Mouse (Mus musculus): ENCODE measurements around the gene Rims1. TPM values are rescaled to one million over a fixed set of nuclear protein-coding genes. Genes with fewer than 3 reads are reported as not detected.

Gene Rims1
- total and polyA plus RNA-seq, 3 experiments, result 0.06 to 0.34 (median 0.29) TPM

- no peaks in the 10 kb centered on the region for H3K36me3 ChIP-seq (ENCODE audit: control insufficient read depth, insufficient read depth, low read length)
- intact Hi-C loops (cut with DNase I), result no loop called here
- no peak overlapping the region for H3K27ac ChIP-seq
- WGBS, result 83% methylated on average over 5 of the region's 5 CpGs
- H3K9ac ChIP-seq (ENCODE audit: low read depth, low read length), result no peak overlapping the region
- no peak for TF ChIP-seq EP300 (IDR thresholded peaks at IDR 0.05; ENCODE audit: insufficient read depth, low read depth, low read length)
- no peak for TF ChIP-seq CTCF (IDR thresholded peaks at IDR 0.05)
- TF ChIP-seq POLR2A (IDR thresholded peaks at IDR 0.05; ENCODE audit: insufficient read depth, low read depth, low read length), result no peak
- no peaks in the 10 kb centered on the region for H3K4me1 ChIP-seq (ENCODE audit: control insufficient read depth, insufficient read depth, low read length)
- no peak overlapping the region for H3K4me3 ChIP-seq
- H3K27me3 ChIP-seq (ENCODE audit: control insufficient read depth, insufficient read depth, low read length), result no peaks in the 10 kb centered on the region
- H3K79me2 ChIP-seq (replicated peaks; ENCODE audit: control insufficient read depth, insufficient read depth, low read length), result no peaks in the 10 kb centered on the region
- no peak for DNase-seq
Observed at GRCm38 (mm10) chr1:22762780-22763179, 43.0 kb downstream of the Rims1 start.

DNA sequence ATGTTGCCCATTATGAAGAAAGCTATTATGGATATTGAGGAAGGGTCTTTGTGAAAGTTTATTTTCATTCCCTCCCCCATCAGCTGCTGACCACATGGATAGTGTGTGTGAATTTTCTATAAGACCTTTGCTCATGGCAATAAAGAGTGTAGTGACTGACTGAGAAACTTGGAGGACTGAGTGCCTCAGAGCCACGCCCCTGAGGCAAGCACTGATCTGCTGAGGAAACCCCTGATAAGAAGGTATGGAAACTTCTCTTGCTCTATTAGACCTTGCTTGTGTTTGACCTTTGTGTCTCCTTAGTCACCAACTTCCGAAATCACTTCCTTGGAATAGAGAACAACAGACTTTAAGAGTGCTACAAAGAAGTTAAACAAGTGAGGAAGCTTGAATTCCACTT lies 55.3 kb downstream of the Rims1 start:
- H3K79me2 ChIP-seq (replicated peaks; ENCODE audit: control insufficient read depth, insufficient read depth, low read length), result no peaks in the 10 kb centered on the region
- H3K27ac ChIP-seq, result no peak overlapping the region
- H3K36me3 ChIP-seq (ENCODE audit: control insufficient read depth, insufficient read depth, low read length), result no peaks in the 10 kb centered on the region
- intact Hi-C loops (cut with DNase I), result no loop called here
- no peak overlapping the region for H3K9ac ChIP-seq (ENCODE audit: low read depth, low read length)
- no peak overlapping the region for H3K4me3 ChIP-seq
- DNase-seq, result no peak
- WGBS, result 50% methylated on average over 2 of the region's 2 CpGs
- TF ChIP-seq POLR2A (IDR thresholded peaks at IDR 0.05; ENCODE audit: insufficient read depth, low read depth, low read length) (no peak), CTCF (IDR thresholded peaks at IDR 0.05) (no peak), EP300 (IDR thresholded peaks at IDR 0.05; ENCODE audit: insufficient read depth, low read depth, low read length) (no peak)
- H3K4me1 ChIP-seq (ENCODE audit: control insufficient read depth, insufficient read depth, low read length), result no peaks in the 10 kb centered on the region
- H3K27me3 ChIP-seq (ENCODE audit: control insufficient read depth, insufficient read depth, low read length), result no peaks in the 10 kb centered on the region

DNA sequence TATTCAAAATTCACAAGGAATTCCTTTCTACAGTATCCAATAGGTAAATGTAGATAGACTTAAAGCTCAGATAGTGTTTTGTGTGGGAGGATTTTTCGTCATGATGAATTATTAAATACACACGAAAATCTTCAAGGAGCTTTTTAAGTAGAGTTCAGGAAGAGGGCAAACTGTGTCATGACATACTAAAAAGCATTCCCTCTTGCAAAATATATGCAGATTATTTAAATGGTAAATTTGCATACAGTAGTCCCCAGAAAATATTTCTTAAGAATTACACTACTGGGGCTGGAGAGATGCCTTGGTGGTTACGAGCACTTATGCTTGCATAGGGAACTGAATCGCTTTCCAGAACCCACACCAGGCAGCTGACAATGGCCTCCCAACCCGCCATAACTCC lies 61.1 kb downstream of the Rims1 start:
- DNase-seq, result no peak
- Histone ChIP-seq H3K4me1 (ENCODE audit: control insufficient read depth, insufficient read depth, low read length) (no peaks in the 10 kb centered on the region), H3K27ac (no peak overlapping the region), H3K36me3 (ENCODE audit: control insufficient read depth, insufficient read depth, low read length) (no peaks in the 10 kb centered on the region), H3K4me3 (no peak overlapping the region), H3K27me3 (ENCODE audit: control insufficient read depth, insufficient read depth, low read length) (no peaks in the 10 kb centered on the region), H3K9ac (ENCODE audit: low read depth, low read length) (no peak overlapping the region), H3K79me2 (replicated peaks; ENCODE audit: control insufficient read depth, insufficient read depth, low read length) (no peaks in the 10 kb centered on the region)
- intact Hi-C loops (cut with DNase I), result no loop called here
- no peak for TF ChIP-seq EP300 (IDR thresholded peaks at IDR 0.05; ENCODE audit: insufficient read depth, low read depth, low read length)
- WGBS, result 86% methylated on average over 5 of the region's 5 CpGs

DNA sequence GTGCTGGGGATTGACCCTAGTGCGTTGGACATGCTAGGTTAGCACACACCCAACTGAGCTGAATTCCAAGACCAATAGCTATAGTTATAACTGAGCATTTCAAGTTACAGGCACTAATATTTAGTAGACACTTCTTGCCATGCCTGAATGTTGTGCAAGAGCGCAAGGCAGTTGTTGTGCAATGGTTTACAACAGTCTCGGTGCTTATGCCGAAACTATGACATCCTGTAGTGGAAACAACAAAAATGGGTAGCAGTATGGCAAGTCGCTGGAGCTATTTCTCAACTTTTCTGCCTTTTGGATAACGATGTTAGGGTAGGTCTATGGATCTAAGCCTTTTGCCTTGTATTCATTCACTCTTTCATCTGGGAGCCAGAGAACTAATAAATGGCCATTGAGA lies 68.3 kb downstream of the Rims1 start:
- TF ChIP-seq EP300 (IDR thresholded peaks at IDR 0.05; ENCODE audit: insufficient read depth, low read depth, low read length), result no peak
- no peak for TF ChIP-seq POLR2A (IDR thresholded peaks at IDR 0.05; ENCODE audit: insufficient read depth, low read depth, low read length)
- TF ChIP-seq CTCF (IDR thresholded peaks at IDR 0.05), result no peak

DNA sequence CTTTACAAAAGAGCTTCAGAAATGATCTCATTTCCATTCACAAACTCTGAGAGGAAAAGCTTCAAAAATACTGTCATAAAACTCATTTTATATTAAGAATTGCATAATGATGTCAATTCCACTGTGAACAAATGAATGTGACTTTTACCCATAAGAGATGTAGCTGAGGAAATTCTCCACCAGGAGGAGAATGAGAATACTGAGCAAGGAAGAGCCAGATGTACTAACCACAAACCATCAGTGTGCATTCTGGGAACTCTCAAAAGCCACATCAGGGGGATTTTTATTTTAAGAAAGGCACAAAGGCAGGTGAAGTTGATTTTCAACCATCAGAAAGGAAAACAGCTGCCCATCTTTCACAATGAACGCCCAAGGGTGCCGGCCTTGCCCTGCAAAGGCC lies 71.4 kb downstream of the Rims1 start:
- no peaks in the 10 kb centered on the region for H3K27me3 ChIP-seq (ENCODE audit: control insufficient read depth, insufficient read depth, low read length)
- 91% methylated on average over 2 of the region's 2 CpGs for WGBS
- DNase-seq, result no peak
- no peak overlapping the region for H3K27ac ChIP-seq
- H3K9ac ChIP-seq (ENCODE audit: low read depth, low read length), result no peak overlapping the region
- no peak for TF ChIP-seq CTCF (IDR thresholded peaks at IDR 0.05)
- TF ChIP-seq EP300 (IDR thresholded peaks at IDR 0.05; ENCODE audit: insufficient read depth, low read depth, low read length), result no peak
- TF ChIP-seq POLR2A (IDR thresholded peaks at IDR 0.05; ENCODE audit: insufficient read depth, low read depth, low read length), result no peak
- no peaks in the 10 kb centered on the region for H3K36me3 ChIP-seq (ENCODE audit: control insufficient read depth, insufficient read depth, low read length)
- no peaks in the 10 kb centered on the region for H3K4me1 ChIP-seq (ENCODE audit: control insufficient read depth, insufficient read depth, low read length)
- no peak overlapping the region for H3K4me3 ChIP-seq
- intact Hi-C loops (cut with DNase I), result no loop called here
- no peaks in the 10 kb centered on the region; the same call in 1 of the 2 replicates for H3K79me2 ChIP-seq (replicated peaks; ENCODE audit: control insufficient read depth, insufficient read depth, low read length)

More for the DNA sequence above, 68.3 kb downstream of the Rims1 start:
- 94% methylated on average over 6 of the region's 6 CpGs for WGBS
- Histone ChIP-seq H3K4me1 (ENCODE audit: control insufficient read depth, insufficient read depth, low read length) (no peaks in the 10 kb centered on the region), H3K4me3 (no peak overlapping the region), H3K79me2 (replicated peaks; ENCODE audit: control insufficient read depth, insufficient read depth, low read length) (no peaks in the 10 kb centered on the region; the same call in 1 of the 2 replicates), H3K9ac (ENCODE audit: low read depth, low read length) (no peak overlapping the region), H3K27ac (no peak overlapping the region), H3K27me3 (ENCODE audit: control insufficient read depth, insufficient read depth, low read length) (no peaks in the 10 kb centered on the region), H3K36me3 (ENCODE audit: control insufficient read depth, insufficient read depth, low read length) (no peaks in the 10 kb centered on the region)
- no peak for DNase-seq
- intact Hi-C loops (cut with DNase I), result no loop called here

DNA sequence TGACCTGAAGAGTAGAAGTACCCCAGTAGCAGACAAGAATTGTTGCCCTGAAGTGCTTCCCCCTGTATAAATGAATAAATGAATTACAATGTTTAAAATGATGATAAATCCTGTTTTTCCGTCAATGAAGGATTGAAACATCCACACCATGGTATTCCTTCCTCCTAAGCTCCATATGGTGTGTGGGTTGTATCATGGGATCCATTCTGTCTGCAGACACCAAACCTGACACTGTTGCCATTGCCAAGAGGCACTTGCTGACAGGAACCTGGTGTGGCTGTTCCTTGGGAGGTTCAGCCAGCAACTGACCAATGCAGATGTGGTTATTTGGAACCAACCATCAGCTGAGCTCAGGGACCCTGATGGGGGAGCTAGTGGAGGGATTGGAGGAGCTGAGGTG lies 72.5 kb downstream of the Rims1 start:
- H3K4me1 ChIP-seq (ENCODE audit: control insufficient read depth, insufficient read depth, low read length), result no peaks in the 10 kb centered on the region
- intact Hi-C loops (cut with DNase I), result no loop called here
- H3K9ac ChIP-seq (ENCODE audit: low read depth, low read length), result no peak overlapping the region
- TF ChIP-seq CTCF (IDR thresholded peaks at IDR 0.05) (no peak), POLR2A (IDR thresholded peaks at IDR 0.05; ENCODE audit: insufficient read depth, low read depth, low read length) (no peak), EP300 (IDR thresholded peaks at IDR 0.05; ENCODE audit: insufficient read depth, low read depth, low read length) (no peak)
- 86% methylated on average over 1 of the region's 1 CpGs for WGBS
- no peaks in the 10 kb centered on the region for H3K36me3 ChIP-seq (ENCODE audit: control insufficient read depth, insufficient read depth, low read length)
- no peak for DNase-seq
- no peaks in the 10 kb centered on the region; the same call in 1 of the 2 replicates for H3K79me2 ChIP-seq (replicated peaks; ENCODE audit: control insufficient read depth, insufficient read depth, low read length)
- H3K27me3 ChIP-seq (ENCODE audit: control insufficient read depth, insufficient read depth, low read length), result no peaks in the 10 kb centered on the region
- H3K4me3 ChIP-seq, result no peak overlapping the region
- H3K27ac ChIP-seq, result no peak overlapping the region
